Mouse (Mus musculus): ENCODE measurements around the gene Tiam1. TPM values are rescaled to one million over a fixed set of nuclear protein-coding genes. Genes with fewer than 3 reads are reported as not detected.

Tiam1 gene
- polyA plus RNA-seq, 1 experiment from 2014 or later = 12.8 TPM

DNA sequence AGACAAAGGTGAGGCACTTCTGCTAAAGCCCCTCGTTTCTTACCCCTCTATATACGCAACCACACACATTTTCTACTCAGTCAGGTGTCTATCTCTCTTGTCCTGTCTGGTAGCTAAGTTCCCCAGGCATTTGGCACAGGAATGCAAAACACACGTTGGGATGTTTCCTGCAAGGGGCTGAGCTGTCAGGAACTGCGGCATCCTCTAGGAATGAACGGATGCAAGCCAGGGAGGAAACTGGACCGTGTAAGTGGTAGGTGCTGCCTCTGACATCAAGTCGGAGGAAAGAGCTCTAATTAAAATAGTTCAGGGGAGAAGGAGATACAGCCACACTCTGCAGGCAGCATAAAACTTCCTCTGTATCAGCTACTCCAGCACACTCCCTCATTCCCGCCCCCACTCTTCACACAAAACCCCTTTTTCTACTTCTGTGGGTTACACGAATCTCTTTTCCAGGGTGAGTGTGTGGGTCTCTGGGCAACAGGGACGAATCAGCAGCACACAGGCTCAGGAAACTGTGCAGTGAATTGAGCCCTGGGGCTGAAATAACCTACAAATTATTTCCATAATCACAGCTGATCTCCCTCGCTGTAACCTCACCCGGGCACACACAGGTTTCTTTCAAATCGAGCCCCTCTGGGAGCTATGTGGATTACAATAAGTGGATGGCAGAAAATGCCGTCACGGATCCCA lies 269.4 kb downstream of the Tiam1 start:
- WGBS = 50% methylated on average over 15 of the region's 15 CpGs
- Histone ChIP-seq H3K4me3 (ENCODE audit: low read length) (no peak overlapping the region), H3K27ac (ENCODE audit: low read length) (no peak overlapping the region), H3K9me3 (ENCODE audit: control insufficient read depth, low read length) (no peaks in the 10 kb centered on the region), H3K4me2 (ENCODE audit: low read depth, low read length) (no peak overlapping the region), H3K9ac (ENCODE audit: low read length) (no peak overlapping the region), H3K27me3 (ENCODE audit: control insufficient read depth, insufficient read depth, low read depth, low read length) (no peaks in the 10 kb centered on the region), H3K4me1 (replicated peaks; ENCODE audit: control insufficient read depth, insufficient read depth, low read length) (no peaks in the 10 kb centered on the region), H3K36me3 (ENCODE audit: control insufficient read depth, insufficient read depth, low read length) (no peaks in the 10 kb centered on the region)
- ATAC-seq (ENCODE audit: low read depth) = no peak

DNA sequence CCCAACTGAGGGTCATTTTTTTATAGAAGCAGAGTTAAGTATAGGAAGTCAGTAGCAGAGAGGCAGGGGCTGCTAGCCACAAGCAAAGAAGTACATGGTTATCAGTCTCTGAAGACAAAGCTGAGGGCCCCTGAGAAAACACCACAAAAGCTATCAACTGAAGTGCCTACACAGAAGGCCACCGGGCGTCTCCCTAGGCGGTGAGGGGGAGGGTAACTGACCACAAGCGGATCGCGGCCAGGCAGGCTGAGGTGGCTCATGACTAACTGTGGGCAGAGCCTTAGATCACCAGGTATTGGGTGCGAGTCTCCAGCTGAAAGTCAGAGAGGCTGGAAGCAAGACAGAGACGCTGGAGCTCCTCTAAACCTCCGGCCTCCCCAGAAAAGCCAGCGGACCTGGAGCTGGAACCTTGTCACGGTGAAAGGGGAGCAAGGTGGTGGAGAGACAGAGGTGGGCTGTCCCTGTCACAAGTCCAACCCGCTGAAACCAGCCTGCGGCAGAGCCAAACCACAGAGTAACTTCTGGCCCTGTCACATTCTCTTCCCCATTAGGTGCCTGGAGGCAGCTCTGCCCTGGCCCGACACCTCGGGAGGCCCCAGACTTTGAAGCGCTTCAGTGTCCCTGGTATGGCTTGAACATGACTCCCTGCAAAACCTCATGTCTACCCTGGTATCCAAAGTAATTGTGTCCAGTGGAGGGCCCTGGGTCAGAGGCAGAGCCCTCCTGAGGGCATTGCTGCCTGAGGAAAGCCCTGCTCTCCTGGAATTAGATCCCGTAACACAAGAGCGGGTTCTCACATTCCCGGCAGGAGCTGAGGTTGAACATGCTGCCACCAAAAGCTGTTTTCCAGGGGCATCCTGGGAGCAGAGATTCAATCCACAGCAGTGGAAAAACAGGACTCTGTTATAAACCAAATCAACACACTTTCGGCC lies 271.3 kb downstream of the Tiam1 start:
- 0 out of 2 replicates have a peak, but pooled peaks have one; percentile 15 for ATAC-seq (ENCODE audit: low read depth)
- WGBS = 73% methylated on average over 20 of the region's 20 CpGs
- Histone ChIP-seq H3K27me3 (ENCODE audit: control insufficient read depth, insufficient read depth, low read depth, low read length) (no peaks in the 10 kb centered on the region), H3K4me3 (ENCODE audit: low read length) (no peak overlapping the region), H3K9me3 (ENCODE audit: control insufficient read depth, low read length) (no peaks in the 10 kb centered on the region), H3K4me2 (ENCODE audit: low read depth, low read length) (no peak overlapping the region), H3K9ac (ENCODE audit: low read length) (no peak overlapping the region; the same call in 1 of the 2 replicates), H3K4me1 (replicated peaks; ENCODE audit: control insufficient read depth, insufficient read depth, low read length) (no peaks in the 10 kb centered on the region), H3K36me3 (ENCODE audit: control insufficient read depth, insufficient read depth, low read length) (no peaks in the 10 kb centered on the region), H3K27ac (ENCODE audit: low read length) (no peak overlapping the region)

DNA sequence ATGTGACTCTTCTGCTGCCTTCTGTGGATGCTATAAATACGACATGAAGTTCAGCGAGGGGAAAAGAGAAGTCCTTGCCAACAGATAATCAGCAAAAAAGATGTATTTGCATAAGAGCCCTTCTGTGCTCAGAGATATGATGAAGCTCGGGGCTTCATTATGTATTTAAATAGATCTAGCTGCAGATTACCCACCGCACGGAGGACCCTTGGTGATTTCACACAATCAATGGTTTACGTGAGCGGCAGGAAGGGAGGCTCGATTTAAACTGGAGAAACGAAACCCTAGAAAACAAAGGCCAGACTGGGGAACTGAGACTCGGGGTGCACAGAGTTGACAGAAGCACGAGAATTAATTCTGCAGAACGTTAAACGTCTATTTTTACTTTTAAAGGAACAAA lies 272.2 kb downstream of the Tiam1 start:
- no peak overlapping the region for H3K4me3 ChIP-seq (ENCODE audit: low read length)
- H3K36me3 ChIP-seq (ENCODE audit: control insufficient read depth, insufficient read depth, low read length) = no peaks in the 10 kb centered on the region
- WGBS = 60% methylated on average over 13 of the region's 13 CpGs
- no peak overlapping the region for H3K27ac ChIP-seq (ENCODE audit: low read length)
- no peaks in the 10 kb centered on the region for H3K27me3 ChIP-seq (ENCODE audit: control insufficient read depth, insufficient read depth, low read depth, low read length)
- ATAC-seq (ENCODE audit: low read depth) = no peak
- H3K4me1 ChIP-seq (replicated peaks; ENCODE audit: control insufficient read depth, insufficient read depth, low read length) = no peaks in the 10 kb centered on the region
- no peak overlapping the region for H3K9ac ChIP-seq (ENCODE audit: low read length)
- H3K9me3 ChIP-seq (ENCODE audit: control insufficient read depth, low read length) = no peaks in the 10 kb centered on the region
- H3K4me2 ChIP-seq (ENCODE audit: low read depth, low read length) = no peak overlapping the region

DNA sequence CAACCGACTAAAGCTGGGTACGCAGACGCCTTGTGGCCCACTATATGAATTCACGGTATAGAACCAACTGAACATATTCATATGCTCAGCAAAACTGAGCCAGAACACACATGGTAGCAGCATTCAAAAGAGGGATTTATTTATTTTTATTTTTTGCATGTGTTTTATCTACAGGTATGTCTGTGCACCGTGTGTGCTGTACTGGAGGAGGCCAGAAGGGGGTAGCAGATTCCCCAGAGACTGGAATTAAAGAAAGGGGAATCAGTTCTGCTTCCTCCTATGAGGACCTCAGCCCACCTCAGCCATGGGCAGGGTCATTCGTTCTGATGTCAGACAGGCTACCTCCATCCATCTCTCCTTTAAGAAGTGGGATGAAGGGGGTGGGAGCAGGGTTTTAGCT lies 273.5 kb downstream of the Tiam1 start:
- WGBS = 90% methylated on average over 6 of the region's 6 CpGs

DNA sequence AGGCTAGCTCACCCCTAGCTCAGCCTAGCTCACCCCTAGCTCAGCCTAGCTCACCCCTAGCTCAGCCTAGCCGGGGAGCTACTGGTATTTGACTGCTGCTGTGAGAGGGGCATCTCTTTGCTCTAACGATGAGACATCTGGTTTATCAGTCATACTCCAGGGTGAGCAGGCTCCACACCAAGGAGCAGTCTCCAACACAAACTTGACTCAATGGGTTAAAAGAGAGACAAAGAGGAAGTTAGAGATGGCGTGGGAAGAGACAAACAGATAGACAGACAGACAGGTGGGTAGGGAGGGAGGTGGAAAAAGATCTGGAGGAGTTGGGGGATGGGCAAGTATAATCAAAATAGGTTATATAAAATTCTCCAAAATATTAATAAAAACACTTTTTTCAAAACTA lies 275.1 kb downstream of the Tiam1 start:
- H3K4me3 ChIP-seq (ENCODE audit: low read length) = no peak overlapping the region
- H3K27me3 ChIP-seq (ENCODE audit: control insufficient read depth, insufficient read depth, low read depth, low read length) = no peaks in the 10 kb centered on the region
- no peaks in the 10 kb centered on the region for H3K9me3 ChIP-seq (ENCODE audit: control insufficient read depth, low read length)
- H3K4me2 ChIP-seq (ENCODE audit: low read depth, low read length) = no peak overlapping the region
- ATAC-seq (ENCODE audit: low read depth) = no peak
- H3K4me1 ChIP-seq (replicated peaks; ENCODE audit: control insufficient read depth, insufficient read depth, low read length) = no peaks in the 10 kb centered on the region
- H3K36me3 ChIP-seq (ENCODE audit: control insufficient read depth, insufficient read depth, low read length) = no peaks in the 10 kb centered on the region
- H3K9ac ChIP-seq (ENCODE audit: low read length) = no peak overlapping the region
- WGBS = 85% methylated on average over 3 of the region's 3 CpGs
- H3K27ac ChIP-seq (ENCODE audit: low read length) = no peak overlapping the region

More for the DNA sequence above, 273.5 kb downstream of the Tiam1 start:
- Histone ChIP-seq H3K9me3 (ENCODE audit: control insufficient read depth, low read length) (no peaks in the 10 kb centered on the region), H3K4me3 (ENCODE audit: low read length) (no peak overlapping the region), H3K9ac (ENCODE audit: low read length) (no peak overlapping the region), H3K27ac (ENCODE audit: low read length) (no peak overlapping the region), H3K27me3 (ENCODE audit: control insufficient read depth, insufficient read depth, low read depth, low read length) (no peaks in the 10 kb centered on the region), H3K36me3 (ENCODE audit: control insufficient read depth, insufficient read depth, low read length) (no peaks in the 10 kb centered on the region), H3K4me1 (replicated peaks; ENCODE audit: control insufficient read depth, insufficient read depth, low read length) (no peaks in the 10 kb centered on the region), H3K4me2 (ENCODE audit: low read depth, low read length) (no peak overlapping the region)
- ATAC-seq (ENCODE audit: low read depth) = no peak

DNA sequence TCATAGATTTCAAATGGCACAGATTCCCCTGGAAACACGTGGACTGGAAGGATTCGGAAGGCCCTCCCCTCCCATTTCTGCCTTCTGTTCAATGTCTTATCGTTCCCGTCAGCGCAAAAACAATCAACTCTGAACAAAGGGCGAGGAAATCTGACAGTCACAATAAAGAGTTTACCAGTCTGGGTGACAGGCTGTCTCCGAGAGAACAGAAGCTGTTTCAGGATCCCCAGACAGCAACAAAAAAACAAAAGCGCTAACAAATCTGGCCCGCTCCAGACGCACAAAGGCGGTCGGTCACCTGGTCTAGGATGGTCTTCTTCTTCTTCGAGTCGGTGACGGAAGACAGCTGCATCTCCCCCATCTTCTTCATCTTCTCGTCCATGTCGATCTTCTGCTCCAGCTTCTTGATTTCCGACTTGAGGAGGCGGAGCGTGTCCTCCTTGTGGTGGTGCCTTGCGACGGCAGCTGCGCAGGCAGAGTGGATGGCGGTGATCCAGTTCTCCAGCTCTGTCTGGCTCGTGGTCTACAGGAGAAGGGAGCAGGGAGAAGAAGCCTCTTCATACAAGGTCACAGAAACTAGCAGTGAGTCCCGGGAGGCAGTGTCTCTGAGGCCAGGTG lies 276.2 kb downstream of the Tiam1 start:
- WGBS = 91% methylated on average over 26 of the region's 26 CpGs
- H3K9ac ChIP-seq (ENCODE audit: low read length) = no peak overlapping the region
- no peak overlapping the region for H3K4me3 ChIP-seq (ENCODE audit: low read length)
- H3K4me2 ChIP-seq (ENCODE audit: low read depth, low read length) = no peak overlapping the region
- no peak overlapping the region for H3K27ac ChIP-seq (ENCODE audit: low read length)
- no peaks in the 10 kb centered on the region for H3K27me3 ChIP-seq (ENCODE audit: control insufficient read depth, insufficient read depth, low read depth, low read length)
- H3K4me1 ChIP-seq (replicated peaks; ENCODE audit: control insufficient read depth, insufficient read depth, low read length) = no peaks in the 10 kb centered on the region
- no peak for ATAC-seq (ENCODE audit: low read depth)
- no peaks in the 10 kb centered on the region for H3K36me3 ChIP-seq (ENCODE audit: control insufficient read depth, insufficient read depth, low read length)
- no peaks in the 10 kb centered on the region for H3K9me3 ChIP-seq (ENCODE audit: control insufficient read depth, low read length)

DNA sequence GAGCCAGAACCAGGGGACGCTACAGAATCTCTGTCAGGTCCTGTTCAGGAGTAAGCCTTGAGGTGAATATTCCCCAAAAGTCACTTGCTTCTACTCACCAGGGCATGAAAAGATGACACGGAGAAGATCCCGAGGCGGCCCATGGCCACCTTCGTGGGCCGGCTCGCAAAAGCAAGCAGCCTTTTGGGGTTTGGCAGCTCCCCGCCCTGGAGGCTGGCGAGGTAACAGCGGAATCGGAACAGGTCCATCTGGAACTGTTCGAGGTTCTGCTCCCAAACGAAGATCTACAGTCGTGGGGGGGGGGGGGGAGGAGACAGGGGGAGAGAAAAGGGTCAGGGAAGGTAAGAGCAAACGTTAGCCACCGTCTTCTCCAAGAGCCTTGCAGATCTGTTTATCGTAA lies 278.4 kb downstream of the Tiam1 start:
- no peak overlapping the region for H3K9ac ChIP-seq (ENCODE audit: low read length)
- H3K4me3 ChIP-seq (ENCODE audit: low read length) = no peak overlapping the region
- no peaks in the 10 kb centered on the region for H3K27me3 ChIP-seq (ENCODE audit: control insufficient read depth, insufficient read depth, low read depth, low read length)
- peaks cover 5% of the 10 kb centered on the region; the same call in 1 of the 2 replicates for H3K4me1 ChIP-seq (replicated peaks; ENCODE audit: control insufficient read depth, insufficient read depth, low read length)
- H3K27ac ChIP-seq (ENCODE audit: low read length) = no peak overlapping the region
- WGBS = 77% methylated on average over 17 of the region's 17 CpGs
- ATAC-seq (ENCODE audit: low read depth) = no peak
- H3K4me2 ChIP-seq (ENCODE audit: low read depth, low read length) = no peak overlapping the region
- H3K9me3 ChIP-seq (ENCODE audit: control insufficient read depth, low read length) = no peaks in the 10 kb centered on the region
- no peaks in the 10 kb centered on the region for H3K36me3 ChIP-seq (ENCODE audit: control insufficient read depth, insufficient read depth, low read length)

DNA sequence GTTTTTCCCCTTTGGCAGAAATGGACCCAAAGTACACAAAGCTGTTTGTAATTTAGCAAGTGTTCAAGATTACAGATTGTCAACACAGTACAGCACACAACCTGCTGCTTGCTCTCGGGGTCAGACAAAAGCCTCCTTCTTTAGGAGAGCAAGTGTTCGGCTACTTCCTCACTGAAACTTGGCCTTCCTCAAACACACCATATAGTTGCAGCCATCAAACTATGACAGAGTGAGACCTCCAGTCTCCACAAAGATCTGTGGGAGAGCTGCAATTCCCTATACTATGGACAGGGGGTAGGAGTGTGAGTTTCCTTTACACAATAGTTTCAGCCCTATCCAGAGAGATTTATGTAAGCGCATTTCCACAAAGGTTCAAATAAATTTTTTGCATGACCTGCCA lies 278.9 kb downstream of the Tiam1 start:
- Histone ChIP-seq H3K4me3 (ENCODE audit: low read length) (no peak overlapping the region), H3K36me3 (ENCODE audit: control insufficient read depth, insufficient read depth, low read length) (no peaks in the 10 kb centered on the region), H3K27ac (ENCODE audit: low read length) (no peak overlapping the region), H3K4me1 (replicated peaks; ENCODE audit: control insufficient read depth, insufficient read depth, low read length) (peaks cover 5% of the 10 kb centered on the region; the same call in 1 of the 2 replicates), H3K4me2 (ENCODE audit: low read depth, low read length) (no peak overlapping the region), H3K27me3 (ENCODE audit: control insufficient read depth, insufficient read depth, low read depth, low read length) (no peaks in the 10 kb centered on the region), H3K9ac (ENCODE audit: low read length) (no peak overlapping the region), H3K9me3 (ENCODE audit: control insufficient read depth, low read length) (no peaks in the 10 kb centered on the region)
- 71% methylated on average over 3 of the region's 3 CpGs for WGBS
- no peak for ATAC-seq (ENCODE audit: low read depth)

DNA sequence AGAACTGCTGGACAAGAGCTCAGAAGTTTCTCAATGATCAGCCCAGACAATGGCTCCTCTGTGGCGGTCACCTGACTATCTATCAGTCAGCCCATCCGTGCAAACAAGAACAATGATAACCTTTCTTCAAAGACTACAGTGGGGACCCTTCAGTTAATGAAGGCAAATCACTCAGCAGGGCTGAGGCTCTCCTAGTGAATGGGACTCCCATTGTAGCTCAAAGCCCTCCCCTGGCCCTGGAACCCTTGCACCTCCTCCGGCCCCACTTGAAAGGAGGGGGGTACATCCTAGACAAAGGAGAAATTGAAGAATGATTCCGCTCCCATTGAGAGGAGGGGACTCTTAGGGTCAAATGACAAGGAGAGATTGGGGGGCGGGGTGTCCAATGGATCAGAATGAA lies 280.3 kb downstream of the Tiam1 start:
- peaks cover 5% of the 10 kb centered on the region; the same call in 1 of the 2 replicates for H3K4me1 ChIP-seq (replicated peaks; ENCODE audit: control insufficient read depth, insufficient read depth, low read length)
- no peak overlapping the region for H3K9ac ChIP-seq (ENCODE audit: low read length)
- no peaks in the 10 kb centered on the region for H3K36me3 ChIP-seq (ENCODE audit: control insufficient read depth, insufficient read depth, low read length)
- H3K4me2 ChIP-seq (ENCODE audit: low read depth, low read length) = no peak overlapping the region
- H3K4me3 ChIP-seq (ENCODE audit: low read length) = no peak overlapping the region
- H3K27me3 ChIP-seq (ENCODE audit: control insufficient read depth, insufficient read depth, low read depth, low read length) = no peaks in the 10 kb centered on the region
- no peak overlapping the region for H3K27ac ChIP-seq (ENCODE audit: low read length)
- 60% methylated on average over 5 of the region's 5 CpGs for WGBS
- H3K9me3 ChIP-seq (ENCODE audit: control insufficient read depth, low read length) = no peaks in the 10 kb centered on the region
- ATAC-seq (ENCODE audit: low read depth) = no peak
